Mouse (Mus musculus): Measurements from ENCODE around the gene Adcy3.

Adcy3 gene

DNA sequence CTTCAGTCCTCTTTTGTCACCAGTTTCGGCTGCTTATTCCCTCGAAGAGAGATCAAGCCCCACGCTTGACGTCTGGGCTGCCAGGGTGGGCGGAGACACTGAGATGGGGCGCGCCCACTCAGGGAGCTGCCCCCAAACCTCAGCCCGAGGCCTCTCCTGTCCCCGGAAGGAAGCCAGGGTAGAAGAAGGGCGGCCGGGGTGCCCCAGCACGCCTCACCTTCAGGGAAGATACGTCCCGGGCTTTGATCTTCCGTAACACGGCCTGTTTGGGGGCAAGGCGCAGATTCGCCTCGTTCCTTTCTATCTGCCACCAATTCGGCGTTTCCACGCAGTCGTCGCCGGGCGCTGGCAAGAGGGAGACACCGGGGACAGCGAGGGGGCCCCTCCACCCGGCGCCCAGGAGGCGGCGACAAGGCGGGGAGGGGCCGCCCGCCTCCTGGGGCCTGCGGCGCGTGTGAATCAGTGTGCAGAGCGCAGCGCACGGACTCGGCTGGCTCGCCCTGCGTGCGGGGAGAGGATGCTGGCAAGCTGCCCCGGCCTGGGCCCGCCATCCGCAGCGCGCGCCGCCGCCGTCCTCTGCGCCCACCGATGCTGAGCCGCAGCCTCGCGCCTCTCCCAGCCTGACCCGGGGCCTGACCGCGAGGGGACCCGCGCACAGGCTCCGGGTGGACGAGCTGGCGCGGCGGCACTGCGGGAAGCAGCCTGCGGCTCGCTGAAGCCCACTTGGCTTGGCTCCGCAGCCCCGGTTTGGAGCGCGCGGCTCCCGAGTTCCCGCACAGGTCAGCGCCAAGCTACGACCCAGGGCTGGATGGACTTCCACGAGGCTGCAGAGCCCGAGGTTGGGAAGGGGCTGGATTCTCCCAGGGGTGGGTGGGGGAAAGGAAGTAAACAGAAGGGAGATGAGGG lies at the start of gene Adcy3:
Gene Adcy3 (plus strand): TSS at position 163 of the 906 bp plus-strand sequence.
- peak; percentile 77 for DNase-seq

DNA sequence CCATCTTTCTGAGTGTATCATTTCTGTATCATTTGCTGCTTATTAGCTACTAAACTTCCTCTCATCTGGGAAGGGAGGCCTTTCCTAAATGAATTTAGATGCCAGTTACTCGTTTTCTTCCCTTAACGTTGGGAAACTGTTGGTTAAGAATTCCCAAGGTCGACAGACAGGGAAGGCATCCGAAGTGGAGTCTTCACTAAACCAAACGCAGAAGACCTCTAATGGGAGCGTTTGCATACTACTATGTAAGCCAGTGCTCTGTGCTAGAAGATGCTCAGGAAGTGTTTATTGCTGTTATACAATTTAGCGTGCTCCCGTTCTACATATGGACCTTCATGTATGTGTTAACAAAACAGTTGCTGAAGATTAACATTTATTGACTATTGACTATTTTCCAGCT lies 49.5 kb upstream of the Adcy3 start:
- DNase-seq = no peak

DNA sequence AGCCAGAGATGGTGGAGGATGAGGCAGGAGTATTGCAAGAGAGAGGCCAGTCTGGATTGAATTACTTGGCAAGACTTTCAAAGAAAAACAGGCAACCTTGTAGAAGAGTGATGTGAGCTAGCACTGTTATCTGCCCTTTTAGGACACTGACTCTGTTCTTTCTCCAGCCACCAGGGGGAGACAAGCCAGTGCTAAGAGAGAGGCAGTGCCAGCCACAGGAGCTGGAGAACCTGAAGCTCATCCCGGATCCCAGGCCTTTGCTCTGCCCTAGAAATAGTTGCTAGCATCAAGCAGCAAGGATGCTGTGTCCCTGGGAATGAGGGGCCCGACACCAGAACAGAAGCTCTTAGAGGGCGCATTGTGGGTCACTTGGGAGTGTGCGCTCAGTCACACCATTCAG lies 25.5 kb upstream of the Adcy3 start:
- peak; percentile 87 for DNase-seq

DNA sequence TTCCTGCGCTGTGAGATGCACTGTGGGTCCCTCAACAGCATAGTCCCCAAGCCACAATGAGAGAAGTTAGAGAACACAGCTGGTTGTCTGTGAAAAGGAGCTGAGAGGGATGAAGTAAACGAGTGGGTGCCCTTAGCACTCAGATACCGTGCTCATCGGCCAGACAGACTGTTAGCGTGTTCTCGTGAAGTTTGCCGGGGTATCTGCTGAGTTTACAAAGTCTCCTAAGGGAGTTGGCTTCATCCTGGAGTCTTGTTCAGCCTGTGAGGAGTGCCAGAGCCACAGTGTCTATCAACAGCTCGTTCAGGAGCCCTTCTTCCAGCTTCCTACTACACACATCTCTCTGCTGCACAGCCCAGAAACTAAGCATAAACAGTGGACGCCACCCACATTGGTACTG lies 16.8 kb upstream of the Adcy3 start:
- no peak for DNase-seq

DNA sequence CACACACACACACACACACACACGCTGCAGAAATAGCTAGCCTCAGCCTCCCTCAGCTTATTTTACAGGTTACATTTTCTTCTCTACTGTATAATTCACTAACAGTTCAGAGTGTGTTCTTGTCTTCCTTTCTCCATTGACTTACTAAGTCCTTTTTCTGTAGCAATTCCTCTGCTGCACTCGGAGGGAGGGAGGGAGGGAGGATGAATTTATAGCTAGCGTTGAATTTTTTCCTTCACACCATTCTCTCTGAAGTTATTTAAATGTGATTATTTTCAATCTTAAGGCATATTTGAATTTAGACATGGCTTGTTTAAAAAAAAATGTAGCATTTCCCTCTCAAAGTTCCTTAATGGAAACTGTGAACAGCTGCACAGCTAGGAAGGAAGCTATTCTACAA lies 15.8 kb upstream of the Adcy3 start:
- DNase-seq = no peak

DNA sequence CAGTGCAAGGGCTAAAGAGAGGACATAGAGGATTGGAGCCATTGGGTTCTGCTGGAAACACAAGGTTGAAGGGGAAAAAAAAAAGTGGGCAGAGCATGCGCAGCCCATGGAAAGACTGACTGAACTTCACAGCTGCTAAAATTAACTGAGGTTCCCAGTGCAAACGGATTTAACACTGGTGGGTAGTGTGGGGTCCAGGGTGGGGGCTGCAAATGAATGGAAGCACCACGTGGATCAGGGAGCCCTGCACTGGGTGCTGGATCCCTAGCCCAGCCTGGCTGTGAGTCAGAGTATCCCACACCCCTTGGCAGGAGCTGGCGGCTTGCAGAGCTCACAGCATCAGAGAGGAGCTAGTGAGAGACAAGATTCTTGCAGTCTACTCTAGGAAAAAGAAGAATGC lies 15.3 kb upstream of the Adcy3 start:
- no peak for DNase-seq

DNA sequence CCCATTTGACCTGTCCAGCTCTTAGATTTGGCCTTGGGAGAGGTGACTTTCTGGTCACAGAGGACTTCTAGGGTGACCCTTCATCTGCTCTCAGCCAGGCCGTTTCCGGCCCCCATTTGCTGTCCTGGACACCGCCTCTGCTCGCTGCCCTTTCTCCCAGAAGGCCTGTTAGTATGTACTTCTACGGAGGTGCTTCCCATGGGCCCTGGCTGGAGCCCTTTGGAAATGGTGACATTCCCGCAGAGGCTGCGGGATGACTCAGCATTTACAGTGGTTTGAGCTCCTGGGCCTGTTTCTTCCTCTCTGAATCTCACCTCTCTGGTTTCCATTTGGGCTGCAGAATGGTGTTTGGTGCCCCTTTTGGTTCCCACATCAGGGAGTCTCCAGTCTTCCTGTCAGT lies 5.6 kb upstream of the Adcy3 start:
- no peak for DNase-seq

DNA sequence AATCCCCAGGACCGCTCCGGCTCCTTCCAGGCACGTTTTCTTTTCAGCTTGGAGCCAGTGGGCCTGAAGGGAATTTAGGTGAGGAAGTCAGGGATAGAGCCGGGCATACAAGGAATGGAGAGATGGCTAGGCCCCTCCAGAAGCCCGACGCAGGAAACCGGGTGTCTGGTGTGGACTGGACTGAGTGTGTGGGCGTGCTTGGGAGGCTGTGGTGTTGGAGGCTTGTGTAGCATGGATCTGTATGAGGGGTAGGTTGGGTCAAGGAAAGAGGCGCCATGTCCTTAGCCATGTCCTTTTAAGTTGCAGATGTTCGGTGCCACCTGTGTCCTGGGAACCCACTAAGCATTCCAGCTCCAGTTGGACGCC lies 927 bp downstream of the Adcy3 start:
- DNase-seq = peak; percentile 24

DNA sequence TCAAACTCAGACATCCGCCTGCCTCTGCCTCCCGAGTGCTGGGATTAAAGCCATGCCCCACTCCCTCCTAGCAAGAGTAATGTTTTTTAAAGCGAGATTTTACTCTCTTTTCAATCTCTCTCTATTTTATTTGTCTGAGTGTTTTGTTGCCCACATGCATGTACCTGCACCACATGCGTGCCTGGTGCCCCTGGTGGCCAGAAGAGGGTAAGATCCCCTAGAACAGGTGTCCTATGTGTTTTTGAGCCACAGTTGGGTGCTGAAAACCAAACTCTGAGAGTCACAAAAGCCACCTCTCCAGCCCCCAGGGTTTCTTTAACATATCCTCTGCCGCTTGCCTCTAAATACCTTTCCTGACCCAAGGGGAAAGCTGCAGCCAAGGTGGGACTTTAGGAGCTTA lies 10.3 kb downstream of the Adcy3 start:
- DNase-seq = no peak

DNA sequence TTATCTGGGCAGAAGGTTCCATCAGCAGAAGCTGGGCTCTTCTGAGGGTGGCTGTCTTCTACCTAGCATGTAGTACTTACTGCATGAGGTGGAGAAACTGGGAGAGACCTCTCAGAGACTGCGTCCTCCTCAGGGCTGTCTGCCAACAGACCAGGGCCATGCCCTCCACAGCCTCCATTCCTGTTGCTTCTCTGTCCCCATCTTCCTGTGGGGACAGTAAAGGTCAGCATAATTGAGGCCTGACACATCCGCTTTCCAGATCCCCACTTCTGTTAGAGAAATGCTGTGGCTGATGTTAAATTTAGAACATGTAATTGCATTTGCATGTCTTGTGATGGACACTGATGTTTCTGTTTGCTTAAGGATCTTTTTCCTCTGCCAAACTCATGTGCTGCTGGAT lies 18.0 kb downstream of the Adcy3 start:
- DNase-seq = no peak

DNA sequence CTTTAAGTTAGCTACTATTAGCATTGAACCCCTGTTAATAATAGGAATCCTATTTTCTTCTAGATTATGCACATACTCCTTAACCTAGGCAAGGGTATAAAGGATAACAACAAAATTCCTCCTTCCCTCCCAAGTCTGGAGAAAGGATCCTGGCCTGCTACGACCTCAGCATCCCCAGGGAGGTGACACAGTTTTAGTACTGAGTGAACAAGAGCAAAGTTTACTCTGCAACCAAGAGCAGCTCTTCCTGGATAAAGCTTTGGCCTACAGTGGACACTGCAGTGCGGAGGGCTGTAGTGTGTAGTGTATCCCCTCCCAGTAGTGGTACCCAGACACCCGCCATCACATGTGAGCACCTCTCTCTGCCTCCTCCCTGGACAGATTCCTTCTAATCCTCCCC lies 19.1 kb downstream of the Adcy3 start:
- no peak for DNase-seq

DNA sequence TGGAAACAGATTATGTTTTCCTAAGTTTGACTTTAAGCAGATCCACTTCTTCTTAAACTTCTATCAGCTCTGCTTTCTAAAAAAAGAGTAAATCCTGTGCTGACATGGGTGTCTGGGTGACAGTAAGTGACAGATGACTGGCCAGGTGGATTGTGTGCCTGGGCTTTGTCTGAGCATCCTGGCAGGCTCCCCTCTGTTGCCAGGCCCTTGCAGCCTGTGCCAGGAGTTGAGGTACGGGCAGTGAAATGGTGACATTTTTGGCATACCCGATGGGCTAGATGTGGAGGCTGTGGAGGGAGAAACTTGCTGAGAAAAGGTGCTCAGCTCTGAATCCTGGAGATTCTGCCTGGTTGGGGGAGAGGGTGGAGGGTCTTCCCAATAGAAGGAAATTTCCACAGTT lies 24.6 kb downstream of the Adcy3 start:
- no peak for DNase-seq

DNA sequence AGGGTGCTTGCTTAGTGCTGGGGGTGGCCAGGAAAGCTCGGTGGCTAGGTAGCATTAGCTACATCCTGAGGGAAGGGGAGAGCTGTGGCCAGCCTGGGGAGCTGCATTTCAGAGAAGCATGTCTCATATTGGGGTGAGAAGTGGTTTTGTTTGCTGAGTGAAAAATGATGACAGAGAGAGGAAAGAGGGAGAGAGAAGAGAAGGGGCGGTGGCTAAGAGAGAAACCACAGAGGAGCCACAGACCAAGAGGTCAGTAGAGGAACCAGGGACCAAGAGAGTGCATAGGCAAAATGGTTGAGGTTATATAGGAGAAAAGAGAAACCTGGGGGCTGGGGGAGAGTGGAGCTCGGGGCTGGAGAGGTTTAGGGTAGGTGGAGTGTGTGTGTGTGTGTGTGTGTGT lies 25.3 kb downstream of the Adcy3 start:
- no peak for DNase-seq

DNA sequence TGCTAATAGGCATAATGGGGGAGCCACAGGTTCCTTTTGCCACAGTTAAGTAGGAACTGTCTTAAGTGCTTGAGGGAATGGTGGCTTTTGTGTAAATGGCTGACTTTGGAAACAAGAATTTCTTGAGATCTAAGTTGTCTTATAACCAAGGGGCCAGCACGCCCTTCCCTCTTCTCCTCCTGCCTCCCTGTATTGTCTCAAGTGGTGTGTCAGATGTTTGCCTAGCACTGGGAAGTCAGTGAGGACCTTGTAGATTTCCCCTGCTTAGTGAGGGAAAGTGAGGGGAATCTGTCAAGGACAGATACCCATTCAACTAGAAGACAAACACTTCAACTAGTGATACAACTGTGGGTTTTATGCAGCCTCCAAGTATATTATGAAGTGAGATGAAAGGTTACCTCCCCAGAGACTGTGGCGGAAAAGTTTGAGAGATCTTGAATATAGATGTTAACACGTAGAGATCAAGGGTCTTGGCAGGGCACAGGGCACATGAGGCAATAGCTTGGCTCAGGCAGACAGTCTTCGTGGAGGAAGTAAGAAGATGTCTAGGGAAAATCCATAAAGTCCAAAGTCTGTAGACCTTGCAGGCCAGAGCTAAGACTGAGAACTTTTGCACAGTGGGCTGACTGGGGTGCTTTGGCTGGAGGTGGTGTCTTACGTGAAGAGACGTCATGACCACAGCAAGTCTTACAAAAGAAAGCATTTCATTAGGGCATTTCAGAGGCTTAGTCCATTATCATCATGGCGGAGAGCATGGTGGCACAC lies 26.1 kb downstream of the Adcy3 start:
- no peak for DNase-seq

DNA sequence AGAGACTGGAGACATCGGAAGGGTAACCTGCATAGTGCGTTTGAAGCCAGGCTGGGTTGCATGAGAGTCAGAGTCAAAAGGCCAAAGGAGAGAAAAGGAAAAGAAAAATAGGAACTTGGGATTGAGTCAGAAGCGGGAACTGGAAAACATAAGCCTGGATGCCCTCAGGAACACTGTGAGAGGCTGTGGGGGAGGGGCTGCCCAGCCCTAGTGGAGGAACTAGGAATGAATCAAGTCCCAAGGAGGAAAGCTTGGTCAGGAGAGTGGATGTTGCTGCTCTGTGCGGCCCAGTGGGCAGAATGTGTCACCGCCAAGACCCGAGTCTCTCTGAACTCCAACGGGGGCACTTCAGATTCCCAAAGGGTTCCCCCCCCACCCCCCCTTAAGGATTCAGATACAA lies 27.4 kb downstream of the Adcy3 start:
- DNase-seq = peak; percentile 36

DNA sequence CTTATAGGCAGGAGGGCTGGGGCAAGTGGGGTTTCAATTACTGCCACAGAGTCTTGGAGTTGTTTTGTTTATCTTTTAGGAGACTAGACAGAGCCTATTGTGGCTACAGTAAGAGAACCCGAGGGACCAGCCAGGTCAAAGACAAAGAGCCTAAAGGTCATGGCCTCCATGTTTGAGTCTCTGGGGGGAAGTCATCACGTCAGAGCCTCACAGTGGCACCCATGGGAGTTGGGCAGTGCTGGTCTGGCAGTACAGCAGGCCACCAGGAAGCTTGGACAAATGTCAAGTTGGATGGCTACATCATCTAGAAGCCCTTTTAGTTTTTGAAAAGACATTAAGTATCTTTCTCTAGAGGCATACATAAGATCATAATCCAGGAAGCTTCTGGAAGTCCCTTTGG lies 30.0 kb downstream of the Adcy3 start:
- no peak for DNase-seq

DNA sequence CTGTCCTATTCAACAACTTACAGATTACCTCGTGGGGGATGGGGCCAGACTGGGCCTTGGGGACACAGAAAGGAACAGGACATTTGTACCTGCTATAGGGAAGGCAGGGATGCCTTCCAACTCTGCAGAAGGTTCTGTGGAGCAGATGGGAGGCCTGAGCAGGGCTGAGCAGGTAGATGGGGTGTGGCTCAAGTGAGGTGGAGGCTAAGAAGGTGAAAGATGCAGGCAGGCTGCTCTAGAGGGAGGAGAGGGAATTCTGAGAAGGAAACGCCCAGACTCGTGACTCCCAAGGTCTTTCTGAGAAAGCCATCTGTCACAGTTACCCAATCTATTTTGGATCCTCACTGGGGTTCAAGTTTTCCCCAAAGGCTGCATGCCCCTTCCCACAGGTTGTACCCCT lies 34.1 kb downstream of the Adcy3 start:
- DNase-seq = no peak

DNA sequence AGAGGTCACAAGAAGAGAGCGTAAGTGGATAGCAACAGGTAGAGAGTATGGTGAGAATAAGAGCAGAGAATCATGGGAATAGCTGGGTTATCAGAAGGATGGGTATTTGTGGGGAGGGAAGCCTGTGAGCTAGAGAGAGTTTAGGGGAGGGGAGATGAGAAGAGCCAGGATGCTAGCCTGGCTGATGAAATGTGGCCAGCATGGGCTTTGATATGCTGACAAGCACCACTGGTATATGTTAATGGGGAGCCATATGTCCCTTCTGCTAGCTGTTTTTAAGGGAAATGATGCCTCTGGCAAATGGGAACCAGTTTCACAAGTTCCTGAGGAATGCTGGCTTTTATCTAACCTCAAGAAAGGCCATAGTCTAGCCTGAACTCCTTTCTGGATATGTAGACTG lies 36.2 kb downstream of the Adcy3 start:
- DNase-seq = no peak

DNA sequence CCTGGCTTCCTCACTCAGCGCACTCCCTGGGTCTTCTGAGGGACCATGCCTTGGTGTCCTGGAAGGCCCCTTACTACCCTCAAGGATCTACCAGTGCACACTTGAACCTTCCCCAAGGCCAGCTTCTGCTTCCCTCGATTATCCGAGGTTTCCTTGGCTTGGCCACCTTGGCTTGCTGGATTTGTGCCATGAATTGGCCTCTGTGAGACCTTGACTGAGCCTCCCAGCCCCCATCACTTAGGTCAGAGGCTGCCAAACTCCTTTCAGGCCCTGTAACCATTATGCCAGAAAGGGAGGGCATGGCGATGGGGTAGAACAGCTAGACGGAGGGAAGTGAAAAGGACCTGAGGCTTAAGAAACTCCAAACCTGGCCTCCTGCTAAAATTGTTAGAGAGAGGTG lies 36.7 kb downstream of the Adcy3 start:
- no peak for DNase-seq

DNA sequence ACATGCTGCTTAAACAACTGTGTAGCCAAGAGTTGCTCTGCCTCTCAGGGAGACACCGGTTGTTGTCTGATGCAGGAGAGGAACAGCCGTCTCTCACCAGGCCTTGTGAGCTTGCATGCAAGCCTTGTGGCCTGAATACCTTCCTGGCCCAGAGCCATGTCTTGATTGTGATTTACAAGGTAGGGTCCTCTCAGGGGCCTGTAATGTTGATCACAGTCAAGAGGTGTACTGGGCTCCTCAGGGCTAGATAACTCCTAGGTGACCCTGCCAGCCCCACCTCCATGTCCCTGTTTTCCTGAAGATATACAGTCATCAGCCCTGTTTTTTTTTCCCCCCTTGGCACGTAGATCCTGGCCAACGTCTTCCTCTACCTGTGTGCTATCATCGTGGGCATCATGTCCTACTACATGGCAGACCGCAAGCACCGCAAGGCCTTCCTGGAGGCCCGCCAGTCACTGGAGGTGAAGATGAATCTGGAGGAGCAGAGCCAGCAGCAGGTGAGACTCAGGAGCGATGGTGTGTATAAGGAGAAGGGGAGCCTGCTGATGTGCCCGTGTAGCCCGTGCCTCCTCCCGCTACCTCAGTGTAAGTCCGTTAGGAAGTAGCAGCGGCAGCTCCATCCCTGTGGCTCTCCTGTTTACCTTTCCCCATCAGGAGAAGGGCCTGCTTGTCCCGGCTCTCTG lies 40.3 kb downstream of the Adcy3 start:
- DNase-seq = no peak

DNA sequence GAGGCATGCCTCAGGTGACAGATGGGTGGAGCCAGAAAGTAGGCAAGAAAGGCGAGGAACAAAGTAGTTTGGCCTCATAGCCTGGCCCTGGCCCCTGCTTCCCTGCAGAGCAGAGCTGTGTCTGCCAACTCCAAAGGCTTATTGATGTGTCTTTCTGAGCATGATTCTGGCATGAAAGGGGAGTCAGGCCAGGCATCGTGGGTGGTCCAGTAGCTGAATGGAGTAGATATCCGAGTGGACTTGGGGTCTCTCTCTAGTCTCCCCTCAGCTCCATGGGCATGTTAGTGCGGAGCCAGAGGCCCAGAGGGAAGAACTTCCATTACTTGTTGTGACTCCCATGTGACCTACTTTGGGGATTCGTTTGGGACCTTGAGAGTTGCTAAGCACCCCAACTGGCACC lies 45.9 kb downstream of the Adcy3 start:
- no peak for DNase-seq

DNA sequence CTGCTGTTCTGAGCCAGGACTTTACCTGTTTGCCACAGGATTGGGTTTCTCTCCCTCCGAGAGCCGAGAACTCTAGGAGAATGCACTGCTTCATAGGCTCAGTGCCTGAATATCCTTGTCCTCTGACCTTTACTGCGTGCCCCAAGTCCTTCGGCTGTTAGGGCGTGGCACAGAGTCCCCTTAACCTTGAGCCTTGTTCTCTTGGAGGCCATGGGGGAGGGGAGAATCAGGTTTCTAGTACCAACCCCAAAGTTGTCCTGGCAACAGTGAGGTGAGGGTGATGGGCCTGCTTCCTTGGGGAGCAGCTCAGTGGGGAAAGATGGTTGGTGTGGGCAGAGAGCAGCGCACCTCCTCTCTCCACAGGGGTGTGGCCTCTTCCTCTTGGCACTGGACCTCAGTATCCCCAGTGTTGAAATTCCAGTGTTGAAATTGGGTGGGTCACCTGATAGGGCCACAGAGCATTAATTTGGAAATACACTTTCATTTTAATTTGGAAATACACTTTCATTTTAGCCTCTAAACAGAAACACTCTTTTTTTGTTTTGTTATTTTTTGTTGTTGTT lies 46.8 kb downstream of the Adcy3 start:
- no peak for DNase-seq

DNA sequence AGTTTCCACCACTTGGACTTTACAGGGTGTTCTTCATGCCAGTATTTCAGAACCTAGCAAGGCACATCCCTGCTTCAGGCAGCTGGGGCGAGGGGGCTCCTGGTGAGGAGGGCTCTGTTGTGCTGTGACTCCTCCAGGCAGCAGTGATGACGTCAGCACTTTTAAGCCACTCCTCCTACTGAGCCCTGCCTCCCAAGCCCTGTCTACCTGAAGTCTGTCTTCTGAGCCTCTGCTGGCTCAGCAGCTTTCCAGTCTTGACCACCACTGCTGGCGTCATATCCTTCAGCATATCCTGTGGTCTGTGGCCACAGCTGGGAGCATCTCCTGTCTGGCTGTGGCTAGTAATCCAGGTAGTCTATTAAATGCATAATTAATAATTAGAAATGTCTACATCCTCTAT lies 47.6 kb downstream of the Adcy3 start:
- no peak for DNase-seq

DNA sequence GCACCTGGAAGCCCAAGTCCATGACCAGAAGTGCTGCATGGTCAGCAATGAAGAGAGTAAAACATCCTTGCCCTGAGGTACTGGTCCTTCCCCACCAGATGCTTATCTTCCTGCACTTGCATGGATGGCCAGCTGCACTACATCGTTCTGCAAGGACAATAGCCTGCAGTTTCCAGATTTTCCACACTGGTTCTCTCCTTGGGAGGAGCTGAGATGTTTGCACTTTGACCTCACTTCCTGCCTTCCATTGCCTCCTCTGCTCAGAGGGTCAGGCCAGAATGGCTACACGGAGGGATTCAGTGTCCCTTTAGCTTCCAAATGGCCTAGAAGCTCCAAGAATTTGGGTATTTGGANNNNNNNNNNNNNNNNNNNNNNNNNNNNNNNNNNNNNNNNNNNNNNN lies 51.7 kb downstream of the Adcy3 start:
- DNase-seq = peak; percentile 45

Data from kidney, postnatal 10 days (tissue).